Mouse (Mus musculus): ENCODE results near the gene Card10.

DNA sequence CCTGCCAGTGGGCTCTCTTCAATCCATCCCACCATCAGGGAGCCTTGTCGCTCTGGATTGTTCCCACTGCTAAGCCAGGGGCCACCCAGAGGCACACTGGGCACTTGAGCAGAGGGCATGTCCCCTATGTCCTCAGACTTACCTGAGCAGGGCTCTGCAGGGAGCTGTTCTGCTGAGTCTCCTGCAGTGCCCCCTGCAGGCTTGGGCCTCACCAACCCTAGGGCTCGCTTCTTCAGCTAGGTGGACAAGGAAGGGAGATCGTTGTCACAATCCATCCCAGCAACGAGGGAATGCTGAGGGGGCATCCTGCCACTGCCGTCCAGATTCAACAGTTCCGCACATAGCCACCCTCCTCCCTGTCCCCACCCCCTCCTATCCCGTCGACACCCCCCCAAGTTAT is 23.6 kb downstream of the Card10 start:
- TF ChIP-seq EP300 (IDR thresholded peaks at IDR 0.05; ENCODE audit: low read depth): no peak
- TF ChIP-seq CTCF (IDR thresholded peaks at IDR 0.05; ENCODE audit: low read depth): peak; percentile 45
